Mouse (Mus musculus) hindlimb bud, embryonic 11.5 days (tissue): Measurements from ENCODE around the gene Pnmal1.

Experiments used
- DNase-seq: peaks from one replicate; pipeline ENCODE4 v3.0.0-alpha.2; 2012; ENCODE audit warnings: low read depth, low spot score; ENCODE audit errors: extremely low spot score

Pnmal1 gene

GRCm38 (mm10) chr7:16959539-16960187 is at the start of gene Pnmal1:
Gene Pnmal1 (plus strand): TSS chr7:16959679.
- DNase-seq = no peak

DNA sequence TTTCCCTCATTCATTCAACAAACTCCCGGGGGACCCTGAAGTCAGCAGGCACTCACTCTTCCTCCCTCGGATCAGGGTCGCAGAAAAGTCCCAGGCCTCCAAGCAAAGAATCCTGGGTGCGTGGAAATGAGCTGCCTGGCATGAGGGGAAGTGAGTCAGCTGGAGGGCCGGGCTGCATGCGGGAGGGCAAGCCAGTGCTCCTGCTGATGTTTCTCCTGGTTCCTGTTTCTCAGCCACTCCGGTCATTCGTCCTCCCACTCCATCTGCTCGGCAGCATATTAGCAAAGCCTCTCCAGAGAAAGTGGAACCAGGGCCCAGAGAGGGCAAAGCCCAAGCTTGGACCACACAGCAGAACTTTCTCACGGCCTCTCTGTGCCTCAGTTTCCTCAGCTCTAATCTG is 49.6 kb upstream of the Pnmal1 start:
- DNase-seq = no peak

DNA sequence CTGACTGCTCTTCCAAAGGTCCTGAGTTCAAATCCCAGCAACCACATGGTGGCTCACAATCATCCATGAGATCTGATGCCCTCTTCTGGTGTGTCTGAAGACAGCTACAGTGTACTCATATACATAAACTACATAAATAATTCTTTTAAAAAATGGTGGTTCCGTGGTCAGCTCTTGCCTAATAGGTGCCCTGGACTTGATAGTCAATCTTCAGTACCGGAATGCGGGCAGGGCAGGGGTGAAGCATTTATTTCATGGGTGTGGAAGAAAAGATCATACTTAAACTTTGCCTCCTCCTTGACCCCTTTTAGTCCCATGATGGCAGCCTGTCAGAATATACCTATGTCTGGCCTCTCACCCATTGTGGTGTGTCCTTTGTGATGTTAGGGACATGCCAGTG is 47.6 kb upstream of the Pnmal1 start:
- no peak for DNase-seq

DNA sequence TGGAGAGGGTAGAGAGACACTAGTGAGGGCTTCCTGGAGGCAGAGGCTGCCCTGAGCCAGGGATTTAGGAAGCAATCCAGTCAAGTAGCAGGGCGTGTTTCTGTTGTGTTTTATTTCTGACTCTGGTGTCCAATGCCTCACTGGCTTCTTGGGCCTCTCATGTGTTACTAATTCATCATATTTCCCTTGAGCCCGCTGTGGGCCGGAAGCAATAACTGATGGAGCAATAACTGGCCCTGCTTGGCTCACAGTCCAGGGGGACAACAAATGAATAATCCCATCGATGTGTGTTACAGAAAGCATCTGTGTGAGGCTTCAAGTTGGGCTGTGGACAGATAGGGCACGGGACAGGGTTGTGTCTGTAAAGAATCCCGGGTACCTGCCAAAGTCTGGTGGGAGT is 47.1 kb upstream of the Pnmal1 start:
- no peak for DNase-seq

DNA sequence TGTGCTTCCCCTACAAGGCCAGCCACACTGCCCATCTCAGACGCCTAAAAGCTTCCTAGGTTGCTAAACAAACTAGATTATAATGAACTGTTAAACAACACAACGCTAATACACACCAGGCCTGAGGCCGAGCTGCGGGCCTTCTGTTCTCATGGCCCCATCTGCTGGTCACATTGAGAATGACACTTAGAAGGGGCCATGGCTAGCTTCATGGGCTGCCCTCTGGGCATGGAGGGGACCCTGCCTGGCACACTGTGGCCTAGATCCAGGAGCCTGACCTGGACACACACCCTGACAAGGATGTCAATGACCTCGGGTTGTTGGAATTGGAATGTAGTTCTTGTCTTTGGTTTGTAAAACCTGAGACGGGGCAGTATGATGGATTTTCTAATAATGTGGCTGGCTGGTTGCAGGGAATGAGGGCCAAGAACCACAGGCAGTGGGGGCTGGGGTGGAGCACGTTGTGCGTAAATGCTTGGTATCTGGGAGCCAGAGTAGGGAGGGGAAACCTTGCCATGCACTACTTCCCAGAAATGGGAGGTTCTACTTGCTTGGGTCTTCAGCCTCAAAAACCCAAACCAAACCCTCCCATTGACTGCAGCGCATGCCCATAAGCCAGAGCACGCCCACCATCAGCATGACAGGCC is 45.5 kb upstream of the Pnmal1 start:
- no peak for DNase-seq

DNA sequence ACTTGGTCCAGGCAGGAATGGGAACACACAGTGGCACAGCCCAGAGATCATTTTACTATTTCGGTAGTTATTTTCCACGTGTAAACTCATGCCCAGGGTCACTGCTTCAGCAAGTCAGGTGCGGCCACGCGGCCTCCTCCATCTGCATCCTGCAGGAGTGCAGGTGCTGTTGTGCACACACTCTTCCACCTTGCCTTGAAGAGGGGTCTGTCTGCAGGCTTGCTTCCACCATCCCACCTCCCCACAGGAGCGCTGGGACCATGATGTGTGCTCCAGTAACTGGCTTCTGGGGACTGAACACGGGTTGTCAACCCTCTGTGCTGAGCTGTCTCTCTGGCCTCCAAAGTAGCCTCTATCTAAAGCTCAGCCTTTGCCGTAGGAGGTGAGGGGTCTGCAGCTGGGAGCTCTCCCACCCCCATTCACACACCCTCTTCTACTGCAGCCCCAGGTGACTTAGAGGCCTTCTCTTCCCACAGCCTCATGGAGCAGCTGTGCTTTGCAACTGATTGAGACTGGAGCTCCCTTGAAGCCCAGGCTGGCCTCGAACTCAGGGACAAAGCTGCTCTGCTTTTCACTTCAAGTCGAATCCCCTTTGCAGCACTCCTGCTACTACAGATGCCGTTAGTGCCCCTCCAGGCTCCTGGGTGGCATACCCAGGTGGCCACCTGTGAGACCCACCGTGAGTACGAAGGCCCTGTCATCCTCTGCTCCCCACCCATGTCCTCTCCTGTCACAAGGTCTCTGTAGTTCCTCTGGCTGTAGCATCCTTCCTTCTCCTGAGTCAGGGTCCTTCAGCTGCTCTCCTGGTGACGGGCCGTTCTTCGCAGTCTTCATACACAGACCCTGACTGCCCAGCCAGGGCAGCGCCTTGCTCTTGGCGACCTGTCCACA is 44.8 kb upstream of the Pnmal1 start:
- DNase-seq = no peak

DNA sequence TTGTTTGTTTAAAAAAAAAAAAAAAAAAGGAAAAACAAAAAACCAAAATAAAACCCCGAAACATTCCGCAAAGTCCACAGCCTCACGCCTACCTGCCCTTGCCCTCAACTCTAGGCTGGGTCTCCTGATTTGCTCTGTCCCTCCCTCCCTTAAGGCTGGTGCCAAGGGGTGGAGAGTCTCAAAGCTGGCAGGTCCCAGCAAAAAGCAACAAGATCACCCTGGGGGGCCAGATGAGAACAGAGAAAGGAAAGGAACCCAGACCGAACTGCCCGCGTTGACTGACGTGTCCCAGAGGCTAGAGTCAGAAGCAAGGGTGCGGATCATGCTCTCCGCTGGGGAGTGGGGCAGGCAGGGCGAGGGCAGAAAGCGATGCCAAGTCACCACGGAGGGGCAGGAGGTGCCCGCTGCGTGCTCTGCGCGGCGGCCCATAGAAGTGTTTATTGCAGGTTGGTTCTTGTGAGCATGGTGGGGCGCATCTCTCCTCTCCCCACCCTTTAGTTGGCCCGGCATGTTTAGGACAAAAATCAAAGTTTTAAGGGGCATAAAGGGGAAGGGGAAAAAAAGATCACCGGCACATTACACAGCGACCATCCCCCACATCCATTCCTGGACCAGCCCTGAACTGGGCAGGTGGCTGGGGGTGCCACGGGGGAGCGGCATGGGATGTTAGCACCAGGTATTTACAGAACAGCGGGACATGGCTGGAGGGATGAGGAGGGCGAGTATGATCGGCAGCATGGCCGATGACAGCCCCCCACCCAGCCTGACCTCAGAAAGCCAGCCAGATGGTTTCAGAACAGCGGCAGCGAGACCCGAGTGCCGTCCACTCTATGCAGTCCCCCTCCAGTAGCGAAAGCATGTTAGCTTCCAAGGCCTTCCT is 43.8 kb upstream of the Pnmal1 start:
- DNase-seq = no peak

DNA sequence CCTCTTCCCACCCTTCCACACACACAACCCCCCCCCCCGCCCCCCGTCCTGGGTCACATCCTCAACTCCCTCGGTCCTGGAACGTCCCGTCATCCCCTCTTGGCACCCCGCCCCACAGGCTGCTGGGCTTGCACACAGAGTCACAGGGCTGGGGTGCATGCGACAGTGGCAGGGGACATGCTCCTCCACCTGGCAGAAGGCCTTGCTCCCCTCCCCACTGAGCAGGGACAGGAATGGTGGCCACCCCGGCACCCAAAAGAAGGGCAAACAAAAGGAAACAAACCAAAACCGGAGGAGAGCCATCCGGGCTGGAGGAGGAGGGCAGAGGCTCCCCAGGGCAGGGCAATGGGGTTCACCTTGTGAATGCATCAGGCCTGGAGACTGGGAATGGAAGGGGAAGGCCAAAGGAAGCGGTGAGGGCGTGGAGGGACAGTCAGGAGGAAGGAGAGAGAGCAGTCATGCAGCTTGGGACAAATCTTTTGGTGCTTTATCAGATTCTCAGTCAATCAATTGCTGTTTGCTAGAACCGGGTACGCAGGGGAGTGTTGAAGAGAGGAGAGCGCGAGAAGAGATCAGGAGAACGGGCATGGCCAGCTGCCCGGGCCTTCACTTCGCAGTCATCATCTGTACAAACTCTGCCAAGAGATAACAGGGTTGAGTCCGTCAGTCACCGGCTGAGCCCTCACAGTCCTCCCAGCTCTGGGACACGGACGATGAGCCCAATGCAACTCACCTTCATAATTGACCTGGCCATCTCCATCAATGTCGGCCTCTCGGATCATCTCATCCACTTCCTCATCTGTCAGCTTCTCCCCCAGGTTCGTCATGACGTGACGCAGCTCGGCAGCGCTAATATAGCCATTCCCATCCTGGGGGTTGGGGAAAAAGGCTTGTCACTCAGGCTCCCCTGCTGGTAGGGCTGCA is 42.9 kb upstream of the Pnmal1 start:
- no peak for DNase-seq

DNA sequence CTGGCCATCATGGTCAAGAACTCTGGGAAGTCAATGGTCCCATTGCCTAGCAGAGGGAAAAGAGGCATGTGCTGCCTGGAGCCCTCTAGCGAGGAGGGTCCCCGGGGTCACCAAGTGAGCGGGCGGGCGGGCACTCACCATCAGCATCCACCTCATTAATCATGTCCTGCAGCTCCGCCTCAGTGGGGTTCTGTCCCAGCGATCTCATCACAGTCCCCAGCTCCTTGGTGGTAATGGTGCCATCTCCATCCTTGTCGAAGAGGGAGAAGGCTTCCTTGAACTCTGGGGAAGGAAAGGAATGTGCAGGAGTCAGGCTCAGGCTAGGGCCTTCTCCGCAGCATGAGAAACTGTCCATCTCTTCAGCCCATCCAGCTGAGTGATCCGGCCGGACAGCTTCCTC is 42.0 kb upstream of the Pnmal1 start:
- no peak for DNase-seq

DNA sequence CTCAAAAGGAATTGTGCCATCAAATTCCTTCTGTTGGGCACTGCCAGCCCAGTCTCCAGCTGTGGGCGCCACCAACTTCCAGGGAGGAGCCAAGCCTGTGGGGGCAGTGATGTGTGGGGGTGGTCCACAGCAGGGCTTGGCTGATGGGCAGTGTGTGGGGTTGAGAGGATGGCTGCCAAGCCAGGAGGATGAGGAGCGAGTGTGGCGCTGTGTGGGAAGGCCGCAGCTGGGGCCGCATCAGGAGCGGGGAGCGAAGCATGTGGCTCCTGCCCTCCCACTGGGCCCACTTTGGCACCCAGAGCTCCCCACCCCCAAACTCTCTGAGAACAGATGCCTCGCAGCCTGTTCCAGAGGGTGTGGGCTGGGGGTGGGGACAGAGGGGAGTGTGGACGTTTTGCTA is 41.5 kb upstream of the Pnmal1 start:
- no peak for DNase-seq

DNA sequence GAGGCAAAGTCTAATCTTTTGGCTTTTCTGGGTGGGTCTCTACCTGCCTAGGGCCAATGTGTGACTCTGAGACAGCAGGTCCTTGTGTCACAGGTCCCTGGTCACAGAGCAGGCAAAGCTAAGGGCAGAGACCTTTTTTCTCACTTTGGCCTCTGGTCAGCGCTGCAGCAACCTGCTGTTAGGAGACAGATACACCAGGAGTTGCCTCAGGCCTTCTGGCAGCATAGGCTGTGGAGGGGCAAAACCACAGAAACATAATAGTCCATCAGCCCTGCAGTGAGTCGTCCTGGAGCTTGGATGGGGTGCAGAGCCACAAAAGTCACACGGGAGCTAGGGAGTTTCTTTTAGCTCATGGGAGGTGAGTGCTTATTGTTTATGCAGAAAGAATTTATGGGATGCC is 40.8 kb upstream of the Pnmal1 start:
- DNase-seq = no peak

GRCm38 (mm10) chr7:16919395-16920149 is 39.9 kb upstream of the Pnmal1 start:
- DNase-seq = no peak

- DNase-seq = no peak
Measured at GRCm38 (mm10) chr7:16920150-16920579, 39.3 kb upstream of the Pnmal1 start.

- no peak for DNase-seq
Measured at GRCm38 (mm10) chr7:16920818-16921791, 38.4 kb upstream of the Pnmal1 start.

DNA sequence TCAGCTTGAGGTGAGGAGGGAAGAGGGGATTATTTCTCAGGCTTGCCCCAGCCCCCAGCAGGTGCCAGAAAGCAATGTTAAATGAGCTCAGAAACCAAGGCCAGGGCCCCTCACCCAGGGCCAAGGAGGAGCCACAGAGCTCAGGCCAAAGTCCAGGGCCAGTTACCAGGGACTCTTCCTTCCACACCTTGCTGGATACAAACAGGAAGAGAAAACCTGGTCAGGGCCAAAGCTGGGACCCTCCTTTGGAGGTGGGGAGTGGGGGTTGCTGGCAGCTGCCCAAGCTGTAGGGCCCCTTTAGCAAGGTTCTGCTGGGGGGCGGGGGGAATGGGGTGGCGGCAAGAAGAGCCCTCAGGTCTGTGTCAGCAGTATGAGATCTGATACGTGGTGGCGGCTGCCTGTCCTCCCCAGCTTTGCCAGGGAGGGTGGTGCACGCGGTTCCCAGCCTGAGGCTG is 37.6 kb upstream of the Pnmal1 start:
- no peak for DNase-seq

DNA sequence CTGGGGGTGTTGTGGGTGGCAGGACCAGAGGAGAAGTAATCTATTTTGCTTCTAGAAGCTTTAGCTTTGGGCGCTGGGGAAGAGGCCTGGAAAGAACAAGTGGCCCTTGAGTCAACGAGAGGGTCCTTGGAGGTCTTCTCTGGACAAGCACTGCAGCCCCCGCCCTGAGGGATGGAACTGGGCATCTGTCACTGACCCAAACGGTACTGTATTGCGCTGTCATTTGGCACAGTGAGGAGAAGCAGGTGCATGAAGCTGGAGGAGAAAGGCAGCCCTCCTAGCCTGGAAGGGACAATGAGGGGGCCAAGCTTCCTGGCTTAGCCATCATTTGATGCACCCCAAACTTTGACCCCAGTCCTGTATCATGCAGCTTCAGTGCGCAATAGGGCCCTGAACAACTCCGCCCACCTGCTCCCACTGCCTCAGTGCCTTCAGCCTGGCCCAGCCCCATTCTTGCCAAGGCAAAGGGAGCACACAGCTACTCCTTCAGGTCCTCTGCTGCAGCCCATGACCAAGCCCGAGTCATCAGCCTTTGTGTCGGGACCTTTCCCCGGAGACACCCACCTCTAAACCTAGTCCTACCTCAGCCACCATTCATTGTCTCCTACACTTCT is 37.0 kb upstream of the Pnmal1 start:
- DNase-seq = no peak

DNA sequence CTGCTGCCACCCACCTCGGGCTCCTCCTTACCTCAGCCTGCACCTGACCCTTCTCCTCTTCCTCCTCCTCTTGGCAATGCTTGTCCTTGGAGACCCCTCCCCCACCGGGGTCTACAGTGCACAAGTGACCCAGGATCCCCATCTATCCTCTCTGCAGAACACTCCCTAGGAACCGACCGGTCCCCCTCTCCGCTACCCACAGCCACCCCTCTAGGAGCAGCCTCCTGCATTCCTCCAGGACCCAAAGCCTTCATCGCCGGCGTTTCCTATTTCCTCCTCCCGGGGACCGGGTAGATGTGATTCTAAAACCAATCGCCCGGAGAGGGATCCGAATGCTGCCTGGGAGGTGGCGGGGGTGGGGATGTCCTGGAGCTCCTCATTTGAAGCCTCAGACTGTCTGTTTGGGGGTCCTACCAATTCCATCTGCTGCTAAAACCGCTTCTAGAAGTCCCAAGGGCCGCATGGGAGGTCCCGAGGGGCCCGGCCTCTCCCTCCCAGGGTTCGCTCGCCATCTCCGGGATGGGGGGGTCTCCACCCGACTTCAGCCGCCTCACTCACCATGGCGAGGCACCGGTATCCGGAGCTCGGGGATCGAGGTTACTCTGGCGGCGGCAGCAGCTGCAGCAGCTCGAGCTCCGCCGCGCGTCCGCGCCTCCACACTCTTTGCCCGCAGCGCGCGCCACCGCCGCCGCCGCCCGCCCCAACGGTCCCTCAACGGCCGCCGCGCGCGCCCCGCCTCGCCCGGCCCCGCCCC is 36.0 kb upstream of the Pnmal1 start:
- no peak for DNase-seq
